Mouse (Mus musculus) heart, postnatal 14 days (tissue): ENCODE results near the gene Serpinb11. TPM values are rescaled to one million over a fixed set of nuclear protein-coding genes. Genes with fewer than 3 reads are reported as not detected.

ENCODE experiments used
- DNase-seq, 2 experiments: peaks; one replicate each; pipeline ENCODE4 v3.0.0; 2021 to 2022
- intact Hi-C: fragments of 180-260 bp; cut with DNase I; formaldehyde crosslinking; loops from one replicate; pipeline ENCODE4 v1.15.1; 2025
- long read RNA-seq, 2 experiments: library from polyadenylated mRNA; stranded (forward); transcript quantifications; one replicate each; pipeline ENCODE4 v2.0.0; 2021
- total RNA-seq, 2 experiments: library from RNA; stranded (reverse); gene quantifications; 2 replicates each; pipeline ENCODE4 v1.2.3; 2021

Gene Serpinb11
- total RNA-seq: not detected
- long read RNA-seq, experiment 1: 0 reads
- long read RNA-seq, experiment 2: 0 reads

DNA sequence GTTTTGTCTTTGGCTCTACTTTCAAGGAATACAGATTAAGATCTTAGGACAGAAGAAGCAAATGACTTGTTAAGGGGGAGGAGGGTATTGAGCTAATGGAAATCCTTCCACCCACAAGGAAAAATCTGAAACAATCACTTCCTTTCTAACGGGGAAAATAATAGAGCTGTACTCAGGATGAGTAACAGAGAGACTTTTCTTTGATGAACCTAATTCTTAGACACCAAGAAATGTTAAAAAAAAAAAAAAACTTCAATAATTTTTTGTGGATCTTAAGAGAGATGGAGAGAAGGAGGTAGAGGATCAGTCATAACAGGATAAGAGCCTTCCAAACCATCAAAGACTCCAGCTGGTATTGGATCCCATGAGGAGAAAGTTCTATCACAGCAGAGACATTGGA, at the start of gene Serpinb11:
Serpinb11 (plus strand) TSS at position 301 of the 400 bp plus-strand sequence.
- DNase-seq: no peak
- intact Hi-C loops: no loop called here

DNA sequence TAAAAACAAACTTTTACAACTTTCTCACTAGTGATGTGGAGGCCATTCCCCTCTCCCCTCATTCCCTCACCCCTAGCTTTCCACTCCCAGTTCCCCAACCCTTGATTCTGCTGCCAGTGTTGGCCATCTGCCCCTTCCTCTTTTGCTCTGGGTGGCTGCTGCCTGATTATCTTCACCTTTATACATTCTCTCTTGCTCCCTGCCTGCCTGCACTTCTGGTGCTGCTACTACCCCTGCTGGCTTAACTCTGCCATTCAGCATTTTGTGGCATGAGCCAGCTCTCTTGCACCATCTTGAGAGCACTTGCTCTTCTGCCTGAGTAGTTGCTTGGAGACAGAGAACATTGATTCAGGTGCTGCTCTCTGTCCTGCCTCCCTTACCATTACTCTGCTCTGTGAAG, 15.0 kb upstream of the Serpinb11 start:
- no peak for DNase-seq
- intact Hi-C loops: no loop called here

DNA sequence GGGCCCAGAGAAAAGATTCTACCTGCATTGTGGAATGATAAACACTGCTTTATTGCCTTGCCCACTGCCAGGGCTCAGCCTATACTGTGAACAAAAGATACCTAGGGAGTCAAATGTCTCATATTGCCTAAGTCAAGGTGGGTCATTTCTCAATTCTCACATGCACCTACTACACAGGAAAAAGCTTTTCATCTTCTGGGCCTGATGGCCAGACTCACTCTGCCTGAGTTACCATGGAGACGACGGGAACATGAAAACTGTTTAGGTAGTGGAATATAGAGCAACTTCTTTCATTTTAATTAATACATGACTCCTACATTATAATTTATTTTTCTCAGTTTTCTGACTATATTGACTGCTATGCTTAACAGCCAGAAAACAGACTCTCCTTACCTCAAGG, 14.2 kb upstream of the Serpinb11 start:
- intact Hi-C loops: no loop called here
- DNase-seq: no peak

DNA sequence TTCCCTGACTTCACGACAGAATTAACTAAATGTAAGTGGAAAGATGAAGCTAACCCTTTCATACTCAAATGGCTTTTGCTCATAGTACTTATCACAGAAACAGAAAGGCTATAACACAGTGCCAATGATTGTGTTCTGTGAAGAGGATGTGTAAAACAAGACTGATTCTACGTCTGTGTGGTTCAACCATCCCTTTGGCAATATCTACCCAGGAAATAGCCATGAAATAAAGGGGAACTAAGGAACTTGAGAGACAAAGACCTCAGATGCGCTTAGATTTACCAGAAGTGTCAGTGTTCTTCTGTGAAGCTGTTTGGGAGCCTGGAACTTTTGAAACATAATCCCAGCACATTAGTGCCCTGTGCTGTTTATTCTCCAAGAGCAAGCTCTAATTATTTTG, 10.6 kb upstream of the Serpinb11 start:
- no peak for DNase-seq
- intact Hi-C loops: no loop called here

DNA sequence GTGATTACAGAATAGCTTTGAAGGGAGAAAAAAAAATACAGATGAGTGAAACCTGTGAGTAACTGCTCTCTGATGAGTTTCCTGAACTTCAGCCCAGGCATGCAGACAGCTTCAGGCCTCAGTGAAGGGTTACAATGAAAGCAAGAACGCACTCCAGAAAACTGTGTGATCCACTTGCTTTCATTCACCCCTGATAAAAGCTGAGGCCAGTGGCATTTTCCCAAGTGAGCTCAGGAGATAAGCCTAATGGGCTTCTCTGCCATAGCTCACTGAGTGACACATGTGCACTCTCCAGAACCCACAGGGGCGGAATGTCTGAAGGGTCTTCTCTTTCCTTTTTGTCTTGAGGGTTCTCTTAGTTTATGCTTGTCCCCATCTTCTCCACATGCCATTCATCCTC, 9.9 kb upstream of the Serpinb11 start:
- no peak for DNase-seq
- intact Hi-C loops: no loop called here

DNA sequence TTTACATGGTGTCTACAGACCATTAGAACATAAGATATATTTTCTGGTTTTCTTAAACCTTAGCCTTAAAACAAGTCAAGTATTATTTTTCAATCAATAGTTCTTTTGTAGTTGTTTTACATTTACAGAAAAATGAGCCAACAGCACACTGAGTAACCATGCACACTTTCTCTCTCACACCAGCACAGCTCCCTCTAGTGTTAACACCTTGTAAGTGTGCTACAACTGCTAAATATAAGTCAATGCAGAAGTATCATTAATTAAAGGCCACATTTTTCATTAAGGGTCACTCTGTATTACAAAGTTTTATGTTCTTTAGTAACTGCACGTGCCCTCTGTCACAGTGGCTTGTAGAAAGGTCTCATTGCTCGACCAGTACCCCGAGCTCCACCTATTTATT, 8.0 kb upstream of the Serpinb11 start:
- no peak for DNase-seq
- intact Hi-C loops: no loop called here

DNA sequence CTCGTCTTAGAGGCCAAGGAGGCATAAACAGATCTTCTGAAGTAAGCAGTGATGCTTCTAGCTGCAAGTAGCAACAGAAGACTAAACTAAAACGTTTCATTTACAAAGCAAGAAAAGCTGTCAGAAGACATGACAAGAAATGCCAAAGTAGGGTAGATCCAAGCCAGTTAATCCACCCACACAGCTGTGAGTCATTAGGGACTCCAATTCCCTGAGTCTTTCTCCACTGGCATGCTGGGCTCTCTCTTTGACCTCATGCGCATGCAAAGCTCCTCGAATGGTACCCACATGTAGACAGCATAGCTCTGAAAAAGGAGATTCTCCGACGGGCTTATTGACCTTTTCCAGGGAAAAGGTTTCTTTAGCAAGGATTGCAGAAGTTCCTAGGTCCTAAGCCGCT, 5.0 kb downstream of the Serpinb11 start:
- DNase-seq: no peak
- intact Hi-C loops: no loop called here

DNA sequence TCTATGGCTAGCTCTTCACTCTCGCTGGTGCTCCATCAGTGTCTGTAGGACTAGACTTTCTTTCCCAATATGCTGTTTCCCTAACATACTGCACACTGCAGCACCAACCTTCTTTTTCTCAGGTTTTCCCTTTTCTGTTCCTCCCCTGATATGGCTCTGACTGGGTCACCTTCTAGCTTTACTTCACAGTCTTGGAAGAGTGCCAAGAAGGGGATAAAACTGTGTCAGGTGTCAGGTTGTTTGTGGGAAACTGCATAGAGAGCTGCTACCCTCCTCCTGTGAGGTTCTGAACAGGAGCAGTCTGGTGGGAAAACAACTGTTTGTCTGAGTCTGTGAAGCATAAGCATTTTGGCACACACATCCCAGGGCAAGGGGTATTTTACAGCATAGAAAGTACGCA, 7.9 kb downstream of the Serpinb11 start:
- no peak for DNase-seq

DNA sequence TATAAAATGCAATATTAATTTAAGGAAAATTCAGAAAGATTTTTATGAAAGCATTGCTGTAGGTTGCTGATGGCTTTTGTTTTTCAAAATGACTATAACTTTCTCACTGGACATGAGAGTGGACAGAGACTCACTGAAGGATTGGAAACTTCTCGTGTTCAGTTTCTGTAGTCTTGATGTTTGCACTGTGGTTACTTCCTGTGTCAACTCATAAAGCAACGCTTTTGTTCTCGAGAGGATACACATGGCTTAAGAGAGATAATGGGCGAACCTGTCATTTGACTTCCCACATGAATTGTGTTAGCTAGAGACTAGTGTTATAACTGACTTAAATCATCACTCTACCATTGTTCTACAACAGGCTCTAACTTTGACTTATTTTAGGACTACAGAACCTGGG, 16.0 kb downstream of the Serpinb11 start:
- intact Hi-C loops: no loop called here
- DNase-seq: no peak

More for the DNA sequence above, 7.9 kb downstream of the Serpinb11 start:
- intact Hi-C loops: no loop called here

DNA sequence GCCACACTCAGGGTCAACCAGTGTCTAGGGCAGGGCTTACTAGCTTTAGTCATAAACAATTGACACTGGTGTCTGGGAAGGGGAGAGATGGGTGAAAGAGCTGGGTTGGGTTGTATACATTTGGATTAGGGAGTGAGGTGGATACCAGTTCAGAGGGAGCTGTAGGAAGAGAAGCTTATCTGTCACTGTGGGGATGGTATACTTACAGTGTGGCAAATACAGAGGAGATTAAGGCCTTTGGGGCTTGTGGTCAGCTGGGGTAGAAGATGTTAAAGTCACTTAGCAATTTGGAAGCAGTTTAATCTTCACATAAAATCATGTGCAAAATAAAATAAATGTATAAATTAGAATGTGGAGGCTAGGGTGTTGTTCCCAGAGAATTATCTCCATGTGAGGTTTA, 17.4 kb downstream of the Serpinb11 start:
- intact Hi-C loops: no loop called here
- DNase-seq: no peak

DNA sequence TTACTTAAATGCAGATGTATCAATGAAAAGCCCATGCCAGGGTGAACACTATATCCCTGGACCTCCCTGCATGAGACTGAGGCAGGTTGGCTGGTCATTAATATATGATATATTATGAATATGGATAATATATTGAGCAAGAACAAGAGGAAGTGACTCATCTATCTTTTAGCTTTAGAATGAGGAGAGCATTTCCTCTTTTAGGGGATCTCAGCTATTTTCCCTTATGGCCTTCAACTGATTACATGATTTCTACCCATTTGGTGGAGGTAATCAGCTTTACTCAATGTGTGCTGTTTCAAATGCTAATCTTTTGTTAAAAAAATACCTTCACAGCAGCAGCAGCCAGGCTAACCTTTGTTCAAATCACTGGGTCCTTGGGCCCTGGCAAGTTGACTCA, 20.5 kb downstream of the Serpinb11 start:
- intact Hi-C loops: no loop called here
- DNase-seq: no peak

DNA sequence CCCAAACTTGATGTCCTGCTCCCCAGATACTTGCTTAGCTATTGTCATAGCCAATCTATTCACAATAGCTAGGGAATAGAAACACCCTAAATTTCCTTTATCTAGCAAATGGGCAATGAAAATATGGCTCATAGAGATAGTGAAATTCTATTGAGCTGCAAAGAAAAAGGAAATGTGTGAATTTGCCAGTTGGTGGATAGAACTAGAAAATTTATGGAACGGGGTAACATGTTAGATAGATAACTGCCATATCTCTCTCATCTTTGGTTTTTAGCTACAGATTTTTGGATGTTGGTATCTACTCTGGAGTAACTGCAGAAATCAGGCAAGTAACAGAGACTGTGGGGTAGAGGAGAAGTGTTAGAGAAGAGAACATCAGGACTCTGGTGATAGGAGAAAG, 21.4 kb downstream of the Serpinb11 start:
- DNase-seq: no peak
- intact Hi-C loops: no loop called here

DNA sequence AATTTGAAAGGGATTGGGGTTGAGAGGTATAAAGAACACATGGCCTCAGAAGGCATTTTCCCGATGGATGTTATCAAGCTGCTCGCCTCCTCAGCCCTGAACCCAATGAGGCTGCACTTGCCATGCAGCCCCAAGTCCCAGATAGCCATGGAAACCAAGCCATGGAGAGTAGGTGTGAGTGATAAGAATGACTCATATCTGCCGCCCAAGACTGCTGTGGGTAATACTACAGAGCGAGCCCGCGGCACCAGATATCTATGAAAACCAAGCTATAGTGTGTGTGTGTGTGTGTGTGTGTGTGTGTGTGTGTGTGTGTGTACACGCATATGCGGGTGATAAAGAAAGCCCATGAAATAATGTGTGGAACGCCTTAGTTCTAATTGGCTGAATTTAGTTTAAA, 23.5 kb downstream of the Serpinb11 start:
- intact Hi-C loops: no loop called here
- no peak for DNase-seq

DNA sequence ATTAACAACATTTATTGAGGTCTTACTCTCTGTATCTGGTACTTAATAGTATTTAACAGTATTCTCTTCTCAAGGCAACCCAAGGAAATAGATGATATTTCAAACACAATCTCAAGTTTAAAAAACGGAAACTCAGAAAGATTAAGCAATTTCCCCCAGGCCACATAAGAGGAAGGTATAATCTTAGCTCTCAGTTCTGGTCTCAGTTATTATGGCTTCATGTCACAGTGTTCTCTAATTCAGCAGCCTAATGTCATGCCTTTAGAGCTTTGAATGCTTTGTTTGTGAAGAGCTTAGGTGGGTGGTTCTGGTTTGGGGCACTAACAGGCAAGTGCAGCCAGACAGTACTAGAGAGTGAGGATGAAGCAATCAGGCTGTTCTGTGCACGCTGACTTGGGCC, 28.8 kb downstream of the Serpinb11 start:
- intact Hi-C loops: no loop called here
- DNase-seq: no peak

DNA sequence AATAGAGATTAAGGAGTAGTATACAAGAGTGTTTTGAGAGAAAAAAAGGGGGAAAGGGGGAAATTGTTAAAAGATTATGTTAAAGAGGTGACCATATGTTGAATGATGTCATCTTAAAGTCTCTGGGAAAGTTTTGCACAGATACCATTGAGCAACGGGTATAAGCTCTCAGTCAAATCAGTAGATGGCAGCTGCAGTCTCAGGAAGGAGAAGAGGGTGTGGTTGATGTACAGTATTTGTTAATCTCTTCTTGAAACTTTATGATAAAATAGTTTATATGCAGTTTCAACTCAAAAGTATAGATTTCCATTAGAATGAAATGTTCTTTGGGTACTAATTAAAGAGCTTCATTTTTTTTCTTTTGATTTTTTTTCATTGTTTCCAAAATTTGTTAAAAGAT, 36.5 kb downstream of the Serpinb11 start:
- DNase-seq: no peak
- intact Hi-C loops: no loop called here

DNA sequence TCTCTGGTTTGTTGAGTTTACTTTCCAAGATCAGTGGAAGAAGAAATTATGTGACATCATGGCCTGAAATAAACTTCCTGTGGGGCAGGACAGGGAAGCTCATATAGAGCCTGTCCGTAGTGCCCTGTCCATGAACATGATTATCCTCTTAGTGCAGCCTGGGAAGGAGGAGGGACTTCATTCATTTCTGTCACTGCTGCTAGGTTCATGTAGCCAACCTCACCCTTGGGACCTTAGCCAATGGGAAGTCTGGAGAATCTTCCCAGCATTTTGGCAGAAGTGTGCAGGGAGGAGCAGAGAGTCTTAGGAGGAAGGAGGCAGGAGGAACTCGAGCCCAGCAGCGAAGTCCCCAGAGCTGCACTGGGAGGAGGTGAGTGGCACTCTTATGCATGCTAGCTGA, 38.4 kb downstream of the Serpinb11 start, which contains the start of gene Serpinb7:
Serpinb7 (plus strand) TSS at position 301 of the 400 bp plus-strand sequence.
- intact Hi-C loops: no loop called here
- no peak for DNase-seq

DNA sequence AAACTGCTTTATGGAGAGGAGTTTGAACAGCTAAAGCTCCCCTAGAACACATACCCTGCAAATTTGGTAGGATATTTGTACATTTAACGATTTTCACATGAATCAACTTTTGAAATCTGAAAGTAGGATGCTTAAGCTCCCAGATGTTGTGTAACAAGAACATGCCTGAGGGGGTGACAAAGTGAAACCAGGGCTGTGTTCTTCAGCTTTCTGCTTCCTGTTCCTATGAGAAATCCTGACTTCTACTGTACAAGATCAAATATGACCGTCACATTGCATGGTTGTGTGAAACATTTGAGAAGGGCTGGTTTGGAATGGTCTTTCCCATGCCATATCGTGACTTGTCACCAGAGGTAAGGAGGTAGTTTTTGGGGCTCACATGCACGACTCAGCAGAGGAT, 41.1 kb downstream of the Serpinb11 start:
- intact Hi-C loops: no loop called here
- no peak for DNase-seq

DNA sequence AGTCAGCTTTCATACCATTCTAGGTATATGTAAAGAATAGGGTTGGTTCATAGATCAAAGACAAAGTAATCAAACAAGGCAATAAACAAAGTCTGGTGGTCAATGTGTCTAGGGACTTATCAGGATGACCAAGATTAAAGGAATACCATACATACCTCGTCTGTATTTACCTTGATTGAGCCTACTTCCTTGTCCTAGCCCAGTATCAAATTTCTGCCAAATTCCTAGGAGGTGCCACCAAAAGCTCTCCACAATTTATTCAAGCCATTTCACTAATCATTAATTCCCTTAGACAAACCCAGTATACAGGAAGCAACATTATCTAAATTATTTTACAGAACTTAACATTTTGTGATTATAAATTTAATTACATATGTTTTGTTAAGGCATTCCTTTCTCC, 53.7 kb downstream of the Serpinb11 start:
- DNase-seq: no peak
- intact Hi-C loops: no loop called here

DNA sequence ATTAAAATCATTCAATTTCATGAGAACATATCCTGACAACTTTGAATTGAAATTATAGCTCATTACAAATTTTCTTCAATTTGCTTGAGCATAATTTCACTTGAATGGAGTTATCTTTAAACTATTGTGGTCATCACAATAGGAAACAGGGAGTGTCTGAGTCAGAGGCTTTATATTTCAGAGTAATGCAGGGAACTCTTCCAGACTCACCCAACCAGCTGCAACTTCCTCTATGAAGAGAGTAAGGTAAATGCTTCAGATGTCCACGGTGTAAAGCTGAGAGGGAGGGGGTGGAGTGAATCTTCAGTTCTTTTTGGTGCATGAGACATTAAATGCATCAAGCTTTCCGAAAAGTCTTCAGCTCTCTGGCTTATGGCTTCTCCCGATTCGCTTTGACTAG, 61.5 kb downstream of the Serpinb11 start:
- intact Hi-C loops: no loop called here
- no peak for DNase-seq
